ENCODE assay signal across 8 mouse cellular contexts in the genomic region with DNA sequence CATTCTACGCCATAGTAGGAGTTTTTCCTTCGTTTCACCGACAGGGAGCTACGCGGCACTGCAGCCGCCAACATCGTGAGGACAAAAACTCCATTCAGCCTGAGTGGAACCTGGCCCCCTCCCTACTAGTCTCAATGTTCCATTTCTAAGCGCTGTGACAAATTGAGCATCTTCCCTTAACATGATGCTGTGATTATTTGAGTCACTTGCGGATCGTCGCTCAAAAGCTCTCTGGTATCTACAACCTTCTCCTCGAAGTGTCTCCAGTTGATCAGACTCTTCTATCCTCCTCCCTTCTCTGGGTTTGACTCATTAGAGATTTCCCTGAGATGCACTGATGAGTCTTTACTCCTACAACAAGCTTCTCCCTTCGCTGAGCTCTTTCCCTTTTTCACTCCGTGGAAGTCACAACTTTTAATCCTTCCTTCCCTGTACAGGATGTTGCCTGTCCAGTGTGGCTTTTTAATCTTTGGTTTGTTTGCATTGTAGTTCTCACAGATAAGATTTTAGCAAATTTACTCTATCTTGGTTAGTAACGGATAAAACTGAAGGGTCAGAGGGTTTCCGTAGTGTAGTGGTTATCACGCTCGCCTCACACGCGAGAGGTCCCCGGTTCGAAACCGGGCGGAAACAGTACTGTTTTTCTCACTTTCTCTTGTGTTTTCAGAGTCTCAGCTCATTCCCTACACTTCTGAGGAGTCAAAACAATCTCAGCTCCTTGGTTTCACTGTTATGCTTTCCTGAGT.
DNase-seq lines count a peak whose midpoint lies in the region; ATAC-seq lines count a peak whose summit lies in the region.

No protein-coding gene starts in this region.

- no peaks in the 10 kb centered on the region for H3K36me3 ChIP-seq in forebrain, embryonic 12.5 days (replicated peaks)
- no peaks in the 10 kb centered on the region for H3K36me3 ChIP-seq in liver, embryonic 13.5 days

- peak overlapping the region; percentile 32 for H3K4me3 ChIP-seq in forebrain, embryonic 12.5 days (replicated peaks)
- H3K4me3 ChIP-seq in liver, embryonic 13.5 days (replicated peaks) = peak overlapping the region; percentile 66

- peak overlapping the region; percentile 9; the same call in 1 of the 2 replicates for H3K9ac ChIP-seq in forebrain, embryonic 12.5 days
- peak overlapping the region; percentile 23; the same call in 1 of the 2 replicates for H3K9ac ChIP-seq in liver, embryonic 13.5 days

- intact Hi-C loops in left cerebral cortex, postnatal 14 days (cut with DNase I) = loop anchor here (5.0 kb wide), 1 partner anchor 210 kb away; no protein-coding TSS in a partner anchor

- peaks cover 9% of the 10 kb centered on the region for H3K4me1 ChIP-seq in forebrain, embryonic 12.5 days
- H3K4me1 ChIP-seq in liver, embryonic 13.5 days (replicated peaks) = peaks cover 31% of the 10 kb centered on the region

- peak; percentile 26 to 71 for DNase-seq in left cerebral cortex, postnatal 14 days (ENCODE audit: low spot score in 2 of 2)
- DNase-seq in left cerebral cortex, adult 8-10 months (ENCODE audit: low spot score in 2 of 2) = no peak
- peak; percentile 74 for DNase-seq in Muller cell, postnatal 12 days (ENCODE audit: inconsistent ontology term)
- DNase-seq in liver, embryonic 13.5 days = peak; percentile 49
- no peak for DNase-seq in ovary, postnatal 10 days (ENCODE audit: low spot score)
- DNase-seq in adrenal gland, postnatal 25 days = no peak
- no peak for DNase-seq in heart, adult 18-20 months

- under 1% methylated on average over 24 of the region's 24 CpGs for WGBS in forebrain, embryonic 12.5 days
- WGBS in liver, embryonic 13.5 days (ENCODE audit: insufficient replicate concordance) = under 1% methylated on average over 24 of the region's 24 CpGs

- ATAC-seq in forebrain, embryonic 12.5 days (ENCODE audit: low FRiP score) = peak; percentile 61
- ATAC-seq in liver, embryonic 13.5 days (ENCODE audit: low read depth) = peak; percentile 57

- H3K9me3 ChIP-seq in forebrain, embryonic 12.5 days = no peaks in the 10 kb centered on the region
- no peaks in the 10 kb centered on the region for H3K9me3 ChIP-seq in liver, embryonic 13.5 days (replicated peaks)

- H3K27ac ChIP-seq in forebrain, embryonic 12.5 days = no peak overlapping the region
- H3K27ac ChIP-seq in liver, embryonic 13.5 days = no peak overlapping the region

- peak overlapping the region; percentile 47 for H3K4me2 ChIP-seq in forebrain, embryonic 12.5 days
- peak overlapping the region; percentile 84 for H3K4me2 ChIP-seq in liver, embryonic 13.5 days

- peaks cover 56% of the 10 kb centered on the region for H3K27me3 ChIP-seq in forebrain, embryonic 12.5 days
- peaks cover 39% of the 10 kb centered on the region for H3K27me3 ChIP-seq in liver, embryonic 13.5 days

Comparison
In these comparisons a context has a peak if more than half of its experiments do, and no peak if none do; other contexts are left out.
1. DNase-seq: peak in left cerebral cortex, postnatal 14 days (2 of 2), Muller cell, postnatal 12 days (single experiment) and liver, embryonic 13.5 days (single experiment); none in left cerebral cortex, adult 8-10 months (0 of 2), ovary, postnatal 10 days (single experiment), adrenal gland, postnatal 25 days (single experiment) and heart, adult 18-20 months (0 of 2).